Mouse (Mus musculus) liver, postnatal 0 days (tissue): ENCODE results near the gene Fam217b. TPM values are rescaled to one million over a fixed set of nuclear protein-coding genes. Genes with fewer than 3 reads are reported as not detected.

Experiments
- ATAC-seq: fragments of 200-750 bp; cut with Nextera tagmentation; 2 replicates; pipeline ENCODE4 v1.8.0; 2017; ENCODE audit warnings: mild to moderate bottlenecking, moderate library complexity
- DNase-seq: peaks from one replicate; pipeline ENCODE4 v3.0.0-alpha.2; 2016
- H3K27ac ChIP-seq: fragments of 300-500 bp; sonication (generic); 2 replicates; pipeline ENCODE4 v1.5.1; 2014; ENCODE audit warnings: antibody characterized with exemption, moderate library complexity, mild to moderate bottlenecking, low read depth
- H3K27me3 ChIP-seq: fragments of 300-500 bp; sonication (generic); 2 replicates; pipeline ENCODE4 v1.6.1; 2014; ENCODE audit warnings: low read length, control low read depth, mixed read lengths; ENCODE audit not compliant: insufficient read depth
- H3K36me3 ChIP-seq: fragments of 300-500 bp; sonication (generic); replicated peaks from 2 replicates; pipeline ENCODE4 v1.6.1; 2014; ENCODE audit warnings: mild to moderate bottlenecking, control low read depth, low read length, moderate library complexity, mixed read lengths; ENCODE audit not compliant: insufficient read depth
- H3K4me1 ChIP-seq: fragments of 300-500 bp; sonication (generic); 2 replicates; pipeline ENCODE4 v1.6.1; 2014; ENCODE audit warnings: antibody characterized with exemption, mild to moderate bottlenecking, control low read depth; ENCODE audit not compliant: insufficient read depth
- H3K4me2 ChIP-seq: fragments of 300-500 bp; sonication (generic); 2 replicates; pipeline ENCODE4 v1.6.1; 2014; ENCODE audit warnings: low read depth, mild to moderate bottlenecking, low read length, moderate library complexity, mixed read lengths
- H3K4me3 ChIP-seq: fragments of 300-500 bp; sonication (generic); 2 replicates; pipeline ENCODE4 v1.5.1; 2014; ENCODE audit warnings: low read depth, low read length
- H3K9ac ChIP-seq: fragments of 300-500 bp; sonication (generic); replicated peaks from 2 replicates; pipeline ENCODE4 v1.6.1; 2014; ENCODE audit warnings: mild to moderate bottlenecking, moderate library complexity
- H3K9me3 ChIP-seq: fragments of 300-500 bp; sonication (generic); 2 replicates; pipeline ENCODE4 v1.6.1; 2016; ENCODE audit warnings: mild to moderate bottlenecking, control low read depth, low read length, mixed read lengths
- CTCF ChIP-seq: sonication (generic); IDR thresholded peaks from 2 replicates; pipeline ENCODE4 v1.5.1; 2016; ENCODE audit warnings: antibody characterized with exemption, low read depth
- EP300 ChIP-seq: IDR thresholded peaks from 2 replicates; pipeline ENCODE4 v1.6.1; 2016; ENCODE audit warnings: antibody characterized with exemption, low read depth, mild to moderate bottlenecking
- WGBS: fragments of 180-500 bp; shearing (Covaris S2); extraction: QIAGEN DNeasy Blood & Tissue Kit; methylation state at CpG from one replicate; pipeline ENCODE4 v1.1.7; 2014; ENCODE audit not compliant: insufficient replicate concordance; 5-methylcytosine and 5-hydroxymethylcytosine counted together
- polyA plus RNA-seq: library from polyadenylated mRNA; unstranded; fragments of >200 nt; fragmentation: Nextera tagmentation; extraction: Ambion mirVana; gene quantifications from 2 replicates; pipeline ENCODE4 v1.2.1, GENCODE M21; 2015

Gene Fam217b
- polyA plus RNA-seq, 1 experiment from 2014 or later, result 1.3 TPM

- Histone ChIP-seq H3K36me3 (no peaks in the 10 kb centered on the region), H3K27me3 (peaks cover 26% of the 10 kb centered on the region), H3K9ac (no peak overlapping the region), H3K27ac (no peak overlapping the region), H3K4me3 (peak overlapping the region; percentile 61; the same call in 1 of the 2 replicates), H3K4me1 (peaks cover 14% of the 10 kb centered on the region), H3K4me2 (peak overlapping the region; percentile 85), H3K9me3 (no peaks in the 10 kb centered on the region)
- TF ChIP-seq CTCF, result no peak
- no peak for TF ChIP-seq EP300
- DNase-seq (no peak), ATAC-seq (no peak)
- 72% methylated on average over 13 of the region's 13 CpGs for WGBS
These were observed 1.2 kb upstream of the Fam217b start for GRCm38 (mm10) chr2:178413081-178413480.

GRCm38 (mm10) chr2:178413481-178414260, 653 bp upstream of the Fam217b start:
- Histone ChIP-seq H3K36me3 (no peaks in the 10 kb centered on the region), H3K27ac (peak overlapping the region; percentile 76), H3K4me3 (peak overlapping the region; percentile 61), H3K9ac (peak overlapping the region; percentile 57), H3K27me3 (peaks cover 26% of the 10 kb centered on the region), H3K9me3 (no peaks in the 10 kb centered on the region), H3K4me1 (peaks cover 14% of the 10 kb centered on the region), H3K4me2 (peak overlapping the region; percentile 85)
- no peak for DNase-seq
- TF ChIP-seq EP300 (no peak), CTCF (no peak)
- WGBS, result 15% methylated on average over 72 of the region's 75 CpGs
- ATAC-seq, result no peak

- Histone ChIP-seq H3K9ac (no peak overlapping the region), H3K27me3 (peaks cover 26% of the 10 kb centered on the region), H3K36me3 (no peaks in the 10 kb centered on the region), H3K27ac (no peak overlapping the region), H3K4me3 (peak overlapping the region; percentile 61), H3K4me2 (peak overlapping the region; percentile 85), H3K4me1 (peaks cover 14% of the 10 kb centered on the region), H3K9me3 (no peaks in the 10 kb centered on the region)
- DNase-seq, result no peak
- ATAC-seq, result no peak
- TF ChIP-seq EP300 (no peak), CTCF (no peak)
- WGBS, result 33% methylated on average over 3 of the region's 3 CpGs
These were observed 775 bp downstream of the Fam217b start for GRCm38 (mm10) chr2:178415150-178415448.

GRCm38 (mm10) chr2:178416427-178416826, 2.1 kb downstream of the Fam217b start:
- TF ChIP-seq EP300 (peak; percentile 53; the same call in 1 of the 2 replicates), CTCF (no peak)
- Histone ChIP-seq H3K27ac (peak overlapping the region; percentile 57), H3K9me3 (no peaks in the 10 kb centered on the region), H3K4me1 (peaks cover 14% of the 10 kb centered on the region), H3K4me3 (0 out of 2 replicates have a peak overlapping the region, but pooled peaks have one; percentile 19), H3K4me2 (peak overlapping the region; percentile 85), H3K27me3 (peaks cover 24% of the 10 kb centered on the region), H3K9ac (no peak overlapping the region), H3K36me3 (no peaks in the 10 kb centered on the region)
- 35% methylated on average over 13 of the region's 13 CpGs for WGBS
- ATAC-seq, result peak; percentile 53
- peak; percentile 42 for DNase-seq

- H3K27ac ChIP-seq, result peak overlapping the region; percentile 30
- no peaks in the 10 kb centered on the region for H3K36me3 ChIP-seq
- H3K27me3 ChIP-seq, result peaks cover 22% of the 10 kb centered on the region
- peaks cover 14% of the 10 kb centered on the region for H3K4me1 ChIP-seq
- H3K9ac ChIP-seq, result no peak overlapping the region
- no peak for TF ChIP-seq CTCF
- no peak for TF ChIP-seq EP300
- H3K4me3 ChIP-seq, result no peak overlapping the region
- H3K4me2 ChIP-seq, result no peak overlapping the region
- ATAC-seq (peak; percentile 50), DNase-seq (peak; percentile 22)
- H3K9me3 ChIP-seq, result no peaks in the 10 kb centered on the region
- 44% methylated on average over 4 of the region's 4 CpGs for WGBS
These were observed 2.6 kb downstream of the Fam217b start for GRCm38 (mm10) chr2:178416970-178417369.

- DNase-seq, result peak; percentile 10
- ATAC-seq, result no peak
- 79% methylated on average over 9 of the region's 9 CpGs for WGBS
These were observed 6.3 kb downstream of the Fam217b start for GRCm38 (mm10) chr2:178420576-178420975.

More at GRCm38 (mm10) chr2:178420576-178420975, 6.3 kb downstream of the Fam217b start:
- H3K4me1 ChIP-seq, result peaks cover 3% of the 10 kb centered on the region
- no peak overlapping the region for H3K4me3 ChIP-seq
- H3K36me3 ChIP-seq, result no peaks in the 10 kb centered on the region
- no peaks in the 10 kb centered on the region for H3K9me3 ChIP-seq
- TF ChIP-seq EP300 (no peak), CTCF (no peak)
- H3K4me2 ChIP-seq, result no peak overlapping the region
- no peak overlapping the region for H3K27ac ChIP-seq
- no peaks in the 10 kb centered on the region for H3K27me3 ChIP-seq
- H3K9ac ChIP-seq, result no peak overlapping the region
